Mouse (Mus musculus) stomach, embryonic 14.5 days (tissue): ENCODE data around the gene Zfp383. TPM values are rescaled to one million over a fixed set of nuclear protein-coding genes. Genes with fewer than 3 reads are reported as not detected.
"Not testable (repeated sequence)": the region's sequence is repeated elsewhere in the genome, so short reads cannot be mapped to it uniquely, and the experiment has no call there.

Experiments used
- ATAC-seq: fragments of 200-750 bp; cut with Nextera tagmentation; 2 replicates; pipeline ENCODE4 v1.8.0; 2017; ENCODE audit warnings: low read depth, moderate TSS enrichment; ENCODE audit not compliant: insufficient number of reproducible peaks, insufficient read depth, low FRiP score
- H3K27ac ChIP-seq: fragments of 300-500 bp; sonication (generic); 2 replicates; pipeline ENCODE4 v1.5.1; 2014; ENCODE audit warnings: mild to moderate bottlenecking, low read length, moderate library complexity, mixed read lengths
- H3K27me3 ChIP-seq: fragments of 300-500 bp; sonication (generic); 2 replicates; pipeline ENCODE4 v1.6.1; 2014; ENCODE audit warnings: low read length, control low read depth, mixed read lengths; ENCODE audit not compliant: control insufficient read depth, insufficient read depth
- H3K36me3 ChIP-seq: fragments of 300-500 bp; sonication (generic); 2 replicates; pipeline ENCODE4 v1.6.1; 2014; ENCODE audit warnings: mild to moderate bottlenecking, control low read depth, low read length, moderate library complexity, mixed read lengths; ENCODE audit not compliant: control insufficient read depth, insufficient read depth
- H3K4me1 ChIP-seq: fragments of 300-500 bp; sonication (generic); 2 replicates; pipeline ENCODE4 v1.6.1; 2014; ENCODE audit warnings: low read length, control low read depth, mixed read lengths; ENCODE audit not compliant: control insufficient read depth, insufficient read depth
- H3K4me2 ChIP-seq: fragments of 300-500 bp; sonication (generic); replicated peaks from 2 replicates; pipeline ENCODE4 v1.6.1; 2014; ENCODE audit warnings: low read depth, low read length, control low read depth
- H3K4me3 ChIP-seq: fragments of 300-500 bp; sonication (generic); 2 replicates; pipeline ENCODE4 v1.5.1; 2014; ENCODE audit warnings: low read depth, low read length, control low read depth
- H3K9ac ChIP-seq: fragments of 300-500 bp; sonication (generic); replicated peaks from 2 replicates; pipeline ENCODE4 v1.6.1; 2014; ENCODE audit warnings: low read depth, mild to moderate bottlenecking, control low read depth, low read length, moderate library complexity, mixed read lengths
- H3K9me3 ChIP-seq: fragments of 300-500 bp; sonication (generic); 2 replicates; pipeline ENCODE4 v1.6.1; 2016; ENCODE audit warnings: low read depth, low read length, control low read depth; ENCODE audit not compliant: control insufficient read depth
- WGBS: fragments of 180-500 bp; shearing (Covaris S2); extraction: QIAGEN DNeasy Blood & Tissue Kit; methylation state at CpG from one replicate; pipeline ENCODE4 v1.1.7; 2014; 5-methylcytosine and 5-hydroxymethylcytosine counted together
- polyA plus RNA-seq: library from polyadenylated mRNA; unstranded; fragments of >200 nt; fragmentation: Nextera tagmentation; extraction: Ambion mirVana; gene quantifications from 2 replicates; pipeline ENCODE4 v1.2.1, GENCODE M21; 2014

Gene Zfp383
- polyA plus RNA-seq, 1 experiment from 2014 or later = 6.7 TPM

GRCm38 (mm10) chr7:29944201-29944600 is 36.2 kb downstream of the Zfp383 start:
- Histone ChIP-seq H3K9ac (no peak overlapping the region), H3K36me3 (peaks cover 12% of the 10 kb centered on the region), H3K4me1 (no peaks in the 10 kb centered on the region), H3K27ac (no peak overlapping the region), H3K4me2 (no peak overlapping the region), H3K9me3 (no peaks in the 10 kb centered on the region), H3K4me3 (no peak overlapping the region), H3K27me3 (no peaks in the 10 kb centered on the region)
- ATAC-seq = no peak
- WGBS = 83% methylated on average over 2 of the region's 2 CpGs

GRCm38 (mm10) chr7:29953086-29953485 is 45.1 kb downstream of the Zfp383 start:
- no peak for ATAC-seq
- Histone ChIP-seq H3K9me3 (no peaks in the 10 kb centered on the region), H3K27ac (peak overlapping the region; percentile 90), H3K27me3 (no peaks in the 10 kb centered on the region), H3K4me2 (peak overlapping the region; percentile 53), H3K9ac (peak overlapping the region; percentile 64), H3K4me3 (peak overlapping the region; percentile 63), H3K4me1 (no peaks in the 10 kb centered on the region), H3K36me3 (peaks cover 3% of the 10 kb centered on the region)
- WGBS = 43% methylated on average over 10 of the region's 10 CpGs

GRCm38 (mm10) chr7:29953513-29954401 is 45.7 kb downstream of the Zfp383 start, which contains the start of gene Zfp74:
Zfp74 (minus strand) TSS chr7:29954089.
- Histone ChIP-seq H3K4me1 (no peaks in the 10 kb centered on the region), H3K4me2 (peak within 1 kb of the TSS; percentile 53), H3K4me3 (peak within 1 kb of the TSS; percentile 63), H3K27me3 (no peaks in the 10 kb centered on the region), H3K9ac (peak within 1 kb of the TSS; percentile 64), H3K27ac (peak within 1 kb of the TSS; percentile 90), H3K36me3 (no peaks in the 10 kb centered on the region; the same call in 1 of the 2 replicates), H3K9me3 (no peaks in the 10 kb centered on the region)
- under 1% methylated on average over 52 of the region's 52 CpGs for WGBS
- peak; percentile 90 for ATAC-seq

GRCm38 (mm10) chr7:29954731-29955130 is 46.7 kb downstream of the Zfp383 start:
- Histone ChIP-seq H3K27ac (no peak overlapping the region), H3K9me3 (no peaks in the 10 kb centered on the region), H3K36me3 (no peaks in the 10 kb centered on the region), H3K4me3 (peak overlapping the region; percentile 63; the same call in 1 of the 2 replicates), H3K4me2 (peak overlapping the region; percentile 53), H3K9ac (no peak overlapping the region), H3K4me1 (no peaks in the 10 kb centered on the region), H3K27me3 (no peaks in the 10 kb centered on the region)
- no peak for ATAC-seq
- 22% methylated on average over 4 of the region's 4 CpGs for WGBS

- no peak overlapping the region for H3K4me3 ChIP-seq
- WGBS = 53% methylated on average over 10 of the region's 10 CpGs
- no peak overlapping the region for H3K27ac ChIP-seq
- no peak for ATAC-seq
- no peaks in the 10 kb centered on the region for H3K36me3 ChIP-seq
- no peak overlapping the region for H3K4me2 ChIP-seq
- no peaks in the 10 kb centered on the region for H3K4me1 ChIP-seq
- no peaks in the 10 kb centered on the region for H3K27me3 ChIP-seq
- H3K9ac ChIP-seq = no peak overlapping the region
- H3K9me3 ChIP-seq = no peaks in the 10 kb centered on the region
Observed at GRCm38 (mm10) chr7:29956257-29956656, 48.2 kb downstream of the Zfp383 start.

DNA sequence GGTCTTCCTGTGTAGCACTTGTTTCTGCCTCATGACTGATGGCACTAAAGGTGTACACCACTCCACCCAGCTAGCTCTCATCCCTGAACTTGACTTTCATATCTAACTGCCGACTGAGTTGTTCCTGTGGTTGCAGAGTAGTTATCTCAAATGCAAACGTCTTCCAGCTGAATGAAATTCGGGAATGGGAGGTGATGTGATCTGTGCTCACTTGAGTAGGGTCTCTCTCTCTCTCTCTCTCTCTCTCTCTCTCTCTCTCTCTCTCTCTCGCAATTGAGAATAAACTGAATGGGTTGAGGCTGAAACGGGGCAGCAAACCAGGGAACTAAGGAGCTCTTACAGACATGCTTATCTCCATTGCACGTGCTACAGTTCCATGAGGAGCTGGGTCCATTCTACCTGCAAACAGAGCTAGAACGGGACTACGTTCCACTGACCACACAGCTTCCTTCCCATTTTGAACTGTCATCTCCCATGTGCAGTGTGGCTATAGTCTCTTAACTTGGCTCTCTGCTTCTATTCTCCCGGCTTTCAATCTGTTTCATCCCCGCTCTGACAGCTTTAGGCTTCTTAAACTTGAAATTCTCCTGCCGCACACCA is 50.2 kb downstream of the Zfp383 start:
- Histone ChIP-seq H3K4me3 (no peak overlapping the region), H3K9me3 (no peaks in the 10 kb centered on the region), H3K27me3 (no peaks in the 10 kb centered on the region), H3K9ac (no peak overlapping the region), H3K36me3 (no peaks in the 10 kb centered on the region), H3K4me1 (no peaks in the 10 kb centered on the region), H3K27ac (no peak overlapping the region), H3K4me2 (no peak overlapping the region)
- ATAC-seq = no peak
- WGBS = 87% methylated on average over 11 of the region's 11 CpGs

- H3K36me3 ChIP-seq = no peaks in the 10 kb centered on the region
- WGBS = 58% methylated on average over 3 of the region's 3 CpGs
- no peaks in the 10 kb centered on the region for H3K4me1 ChIP-seq
- no peaks in the 10 kb centered on the region for H3K27me3 ChIP-seq
- no peak overlapping the region for H3K9ac ChIP-seq
- H3K4me2 ChIP-seq = no peak overlapping the region
- H3K27ac ChIP-seq = no peak overlapping the region
- no peak overlapping the region for H3K4me3 ChIP-seq
- H3K9me3 ChIP-seq = no peaks in the 10 kb centered on the region
- no peak for ATAC-seq
Observed at GRCm38 (mm10) chr7:29959004-29959403, 51.0 kb downstream of the Zfp383 start.

GRCm38 (mm10) chr7:29965115-29965810 is 57.2 kb downstream of the Zfp383 start:
- not testable (repeated sequence) for ATAC-seq, H3K4me1 ChIP-seq, H3K9ac ChIP-seq, H3K27ac ChIP-seq, H3K4me3 ChIP-seq, H3K36me3 ChIP-seq, H3K27me3 ChIP-seq, H3K9me3 ChIP-seq, H3K4me2 ChIP-seq
- 51% methylated on average over 33 of the region's 39 CpGs for WGBS
